Mouse (Mus musculus): ENCODE results near the gene Hnrnpl. TPM values are rescaled to one million over a fixed set of nuclear protein-coding genes. Genes with fewer than 3 reads are reported as not detected.

Gene Hnrnpl
- total RNA-seq, 2 experiments from 2014 or later: 342 to 433 TPM

DNA sequence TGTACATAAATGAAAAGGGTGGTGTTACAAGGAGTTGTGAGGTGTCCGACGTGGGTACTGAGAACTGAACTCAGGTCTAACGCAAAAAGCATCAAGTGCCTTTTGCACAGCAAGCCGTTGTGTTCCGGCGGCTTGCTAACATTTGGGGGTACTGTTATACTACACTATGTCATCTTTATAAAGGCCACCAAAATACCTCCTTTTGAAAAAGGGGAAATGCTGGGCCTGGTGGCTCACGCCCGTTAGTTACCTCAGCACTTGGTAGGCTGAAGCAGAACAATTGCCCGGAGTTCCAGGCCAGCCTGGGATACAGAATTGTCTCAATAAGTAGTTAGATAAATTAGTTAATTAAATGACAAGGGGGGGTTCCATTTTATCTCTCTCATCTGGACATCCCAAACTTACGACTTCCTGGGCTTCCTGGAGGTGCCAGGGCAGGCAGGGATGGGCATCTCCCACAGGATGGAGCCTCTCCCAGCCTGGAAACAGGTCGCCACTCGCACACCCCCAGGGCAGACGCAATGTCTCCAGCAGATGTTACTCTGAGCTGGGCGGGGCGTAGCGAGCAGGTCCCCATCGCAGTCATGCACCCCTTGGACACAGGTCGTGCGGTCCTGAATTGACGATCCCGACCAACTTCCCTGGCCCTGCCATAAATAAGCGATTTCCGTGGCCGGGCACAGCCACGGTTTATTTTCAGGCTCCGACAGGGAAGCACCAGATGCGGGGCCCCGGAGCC lies 58.6 kb downstream of the Hnrnpl start:
- ATAC-seq (replicated peaks; ENCODE audit: poor library complexity): no peak

DNA sequence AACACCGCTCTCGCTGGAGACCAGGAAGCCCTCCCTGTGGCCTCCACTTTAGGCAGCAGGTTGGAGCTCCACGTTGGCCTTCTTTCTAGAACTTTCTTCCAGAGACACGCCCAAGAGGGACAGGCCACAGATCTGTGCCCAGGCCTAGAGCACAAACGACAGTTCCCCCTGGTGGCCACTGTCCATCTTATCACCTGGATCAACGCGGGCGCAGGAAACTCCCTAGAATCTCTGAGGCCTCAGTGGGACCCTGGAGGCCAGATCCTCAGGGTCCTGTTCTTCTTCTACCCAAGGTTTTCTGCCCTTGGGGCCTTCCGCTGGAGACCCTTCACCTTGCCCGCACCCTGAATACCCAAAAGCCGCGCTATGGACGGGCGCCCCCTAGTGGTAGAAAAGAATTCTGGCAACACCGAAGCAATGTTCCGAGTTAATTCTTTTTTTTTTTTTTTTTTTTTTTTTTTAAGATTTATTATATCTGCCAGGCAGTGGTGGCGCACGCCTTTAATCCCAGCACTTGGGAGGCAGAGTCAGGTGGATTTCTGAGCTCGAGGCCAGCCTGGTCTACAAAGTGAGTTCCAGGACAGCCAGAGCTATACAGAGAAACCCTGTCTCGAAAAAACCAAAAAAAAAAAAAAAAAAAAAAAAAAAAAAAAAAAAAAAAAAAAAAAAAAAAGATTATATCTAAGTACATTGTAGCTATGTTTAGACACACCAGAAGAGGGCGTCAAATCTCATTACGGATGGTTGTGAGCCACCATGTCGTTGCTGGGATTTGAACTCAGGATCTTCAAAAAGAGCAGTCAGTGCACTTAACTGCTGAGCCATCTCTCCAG lies 59.4 kb downstream of the Hnrnpl start:
- ATAC-seq (replicated peaks; ENCODE audit: poor library complexity): peak; percentile 62

DNA sequence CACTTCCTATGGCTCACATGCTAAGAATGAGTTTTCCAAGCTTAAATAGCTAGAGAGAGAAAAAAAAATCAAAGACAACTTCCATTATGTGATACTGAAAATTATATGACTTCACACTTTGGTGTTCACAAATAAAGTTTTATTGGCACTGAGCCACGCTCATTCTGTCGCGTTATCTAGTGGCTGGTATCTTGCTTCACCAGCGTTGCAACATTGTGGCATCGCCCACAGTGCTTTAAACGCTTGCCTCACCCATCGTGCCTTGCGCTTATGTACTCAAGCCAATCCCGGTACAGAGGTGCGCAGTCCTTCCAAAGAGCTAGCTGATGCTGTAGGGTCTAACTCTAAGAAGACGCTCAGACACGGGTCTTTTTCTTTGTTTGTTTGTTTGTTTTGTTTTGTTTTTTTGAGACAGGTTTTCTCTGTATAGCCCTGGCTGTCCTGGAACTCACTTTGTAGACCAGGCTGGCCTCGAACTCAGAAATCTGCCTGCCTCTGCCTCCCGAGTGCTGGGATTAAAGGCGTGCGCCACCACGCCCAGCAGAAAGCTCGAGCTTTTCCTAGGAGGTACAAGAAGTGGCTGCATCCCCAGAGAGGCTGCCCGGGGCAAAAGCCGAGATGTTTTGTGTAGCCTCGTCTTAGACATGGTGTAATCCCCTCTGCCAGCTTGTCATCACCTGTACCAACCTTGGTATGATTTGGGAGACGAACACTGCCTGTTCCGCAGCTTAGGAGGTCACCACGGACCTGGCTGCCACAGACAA lies 62.7 kb downstream of the Hnrnpl start:
- peak; percentile 79 for ATAC-seq (replicated peaks; ENCODE audit: poor library complexity)

Other genes starting within 250 kb of the Hnrnpl start
- gene Samd4b, start 210.4 kb upstream of the Hnrnpl start, total RNA-seq (2015): 20.7 TPM in 2 replicates
- gene Samd4b, start 210.4 kb upstream of the Hnrnpl start, total RNA-seq (2017): 2.7 and 4.3 TPM in 2 replicates
- gene Pak4, start 210.4 kb upstream of the Hnrnpl start, total RNA-seq (2015): 5.6 and 6.4 TPM in 2 replicates
- gene Pak4, start 210.4 kb upstream of the Hnrnpl start, total RNA-seq (2017): 3.3 and 3.9 TPM in 2 replicates
- gene Acp7, start 177.2 kb upstream of the Hnrnpl start, total RNA-seq (2015): not detected in 2 replicates
- gene Acp7, start 177.2 kb upstream of the Hnrnpl start, total RNA-seq (2017): not detected in 2 replicates
- gene Fbxo27, start 115.7 kb upstream of the Hnrnpl start, total RNA-seq (2015): 1.1 and 1.4 TPM in 2 replicates
- 0.24 and 0.75 TPM in 2 replicates for gene Fbxo27, start 115.7 kb upstream of the Hnrnpl start, total RNA-seq (2017)
- gene Fbxo17, start 91.7 kb upstream of the Hnrnpl start, total RNA-seq (2015): 1.6 and 2.2 TPM in 2 replicates
- gene Fbxo17, start 91.7 kb upstream of the Hnrnpl start, total RNA-seq (2017): 1.7 and 4.1 TPM in 2 replicates
- 104 and 122 TPM in 2 replicates for gene Mrps12, start 66.7 kb upstream of the Hnrnpl start, total RNA-seq (2015)
- 44.1 and 59.1 TPM in 2 replicates for gene Mrps12, start 66.7 kb upstream of the Hnrnpl start, total RNA-seq (2017)
- gene Sars2, start 66.5 kb upstream of the Hnrnpl start, total RNA-seq (2015): 8.1 and 8.8 TPM in 2 replicates
- gene Sars2, start 66.5 kb upstream of the Hnrnpl start, total RNA-seq (2017): 13.5 and 15.7 TPM in 2 replicates
- not detected in 2 replicates for gene Ccer2, start 52.4 kb upstream of the Hnrnpl start, total RNA-seq (2015)
- not detected in 2 replicates for gene Ccer2, start 52.4 kb upstream of the Hnrnpl start, total RNA-seq (2017)
- 41.4 and 47.5 TPM in 2 replicates for gene Sirt2, start 41.8 kb upstream of the Hnrnpl start, total RNA-seq (2015)
- gene Sirt2, start 41.8 kb upstream of the Hnrnpl start, total RNA-seq (2017): 19.2 and 21.1 TPM in 2 replicates
- 14.7 and 18.4 TPM in 2 replicates for gene Nfkbib, start 41.0 kb upstream of the Hnrnpl start, total RNA-seq (2015)
- 12.3 and 15.7 TPM in 2 replicates for gene Nfkbib, start 41.0 kb upstream of the Hnrnpl start, total RNA-seq (2017)
- gene Rinl, start 19.6 kb upstream of the Hnrnpl start, total RNA-seq (2015): 47.6 and 48.3 TPM in 2 replicates
- gene Rinl, start 19.6 kb upstream of the Hnrnpl start, total RNA-seq (2017): 53.9 and 56.3 TPM in 2 replicates
- gene Ech1, start 16.7 kb downstream of the Hnrnpl start, total RNA-seq (2015): 139 and 180 TPM in 2 replicates
- 93.3 and 110 TPM in 2 replicates for gene Ech1, start 16.7 kb downstream of the Hnrnpl start, total RNA-seq (2017)
- gene Lgals4, start 25.3 kb downstream of the Hnrnpl start, total RNA-seq (2015): 16.1 and 22.9 TPM in 2 replicates
- 4.3 and 7.0 TPM in 2 replicates for gene Lgals4, start 25.3 kb downstream of the Hnrnpl start, total RNA-seq (2017)
- gene Lgals7, start 55.3 kb downstream of the Hnrnpl start, total RNA-seq (2015): 0.52 TPM in 1 of 2 replicates, not detected in the other
- gene Lgals7, start 55.3 kb downstream of the Hnrnpl start, total RNA-seq (2017): not detected in 2 replicates
- not detected in 2 replicates for gene Capn12, start 72.9 kb downstream of the Hnrnpl start, total RNA-seq (2015)
- gene Capn12, start 72.9 kb downstream of the Hnrnpl start, total RNA-seq (2017): 0.24 TPM in 1 of 2 replicates, not detected in the other
- 86.4 and 87.2 TPM in 2 replicates for gene Actn4, start 153.8 kb downstream of the Hnrnpl start, total RNA-seq (2015)
- gene Actn4, start 153.8 kb downstream of the Hnrnpl start, total RNA-seq (2017): 47.1 and 49.5 TPM in 2 replicates
- 248 and 305 TPM in 2 replicates for gene Eif3k, start 173.3 kb downstream of the Hnrnpl start, total RNA-seq (2015)
- 384 and 406 TPM in 2 replicates for gene Eif3k, start 173.3 kb downstream of the Hnrnpl start, total RNA-seq (2017)
- gene Map4k1, start 173.5 kb downstream of the Hnrnpl start, total RNA-seq (2015): 38.5 and 49.8 TPM in 2 replicates
- gene Map4k1, start 173.5 kb downstream of the Hnrnpl start, total RNA-seq (2017): 62.8 and 65.6 TPM in 2 replicates

Measured in megakaryocyte progenitor cell, adult 5-6 weeks (primary cell).